Mouse (Mus musculus): ENCODE measurements at regions not wholly inside any gene's neighbourhood (a gene's known extent, or its start where the extent isn't known, plus 50 kb on each side); places are given as distances from the start of the nearest gene placed in this dataset.

DNA sequence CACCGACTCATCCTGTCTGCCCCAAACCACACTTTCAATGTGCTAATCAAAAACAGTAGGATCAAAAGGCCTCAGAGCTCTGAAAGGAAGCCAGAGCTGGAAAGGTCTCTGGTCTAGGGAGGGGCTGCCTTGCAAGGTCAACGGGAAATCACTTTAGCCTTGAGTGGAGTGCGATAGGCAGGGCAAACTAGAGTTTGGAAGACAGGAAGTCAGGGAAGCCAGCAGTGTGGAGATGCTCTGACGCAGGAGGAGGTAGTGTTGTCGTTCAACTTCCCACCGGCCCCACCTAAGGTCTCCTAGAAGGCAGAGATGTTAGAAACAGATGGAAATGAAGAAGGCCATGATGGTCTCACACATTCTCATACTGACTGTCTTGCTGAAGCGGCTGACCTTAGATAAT is 52.0 kb upstream of the Trp53i11 start:
- no peaks in the 10 kb centered on the region for H3K4me1 ChIP-seq (ENCODE audit: control insufficient read depth in 2 of 2, insufficient read depth in 2 of 2, low read length in 2 of 2, poor library complexity in 1 of 2)
- H3K27ac ChIP-seq (ENCODE audit: insufficient read depth, low read depth, low read length, poor library complexity, severe bottlenecking): no peak overlapping the region
- no peak for DNase-seq (ENCODE audit: low read depth, low spot score)
- H3K9me3 ChIP-seq (ENCODE audit: control insufficient read depth, insufficient read depth, low read depth, low read length): no peaks in the 10 kb centered on the region
- H3K4me3 ChIP-seq (ENCODE audit: insufficient read depth in 1 of 2, low read depth in 1 of 2, low read length in 2 of 2, poor library complexity in 1 of 2, severe bottlenecking in 1 of 2): no peak overlapping the region
- no peaks in the 10 kb centered on the region for H3K36me3 ChIP-seq (ENCODE audit: control insufficient read depth, insufficient read depth, low read length, poor library complexity, severe bottlenecking)
- no peak for TF ChIP-seq HCFC1 (IDR thresholded peaks at IDR 0.05; ENCODE audit: borderline replicate concordance, insufficient read depth, low read length)
- TF ChIP-seq ZNF384 (IDR thresholded peaks at IDR 0.05; ENCODE audit: low read depth, low read length): no peak
- TF ChIP-seq ZC3H11A (IDR thresholded peaks at IDR 0.05; ENCODE audit: borderline replicate concordance, low read depth, low read length): no peak
- TF ChIP-seq MAFK (IDR thresholded peaks at IDR 0.05; ENCODE audit: insufficient read depth, low read depth, low read length): no peak
- TF ChIP-seq CHD2 (IDR thresholded peaks at IDR 0.05; ENCODE audit: low read depth, low read length): no peak
- in situ Hi-C loops (cut with MboI; ENCODE audit: low sequenced_read_pairs in 2 of 2, unreplicated experiment in 2 of 2): no loop called here
- H3K9ac ChIP-seq (ENCODE audit: insufficient read depth, low read depth, low read length, poor library complexity, severe bottlenecking): no peak overlapping the region

DNA sequence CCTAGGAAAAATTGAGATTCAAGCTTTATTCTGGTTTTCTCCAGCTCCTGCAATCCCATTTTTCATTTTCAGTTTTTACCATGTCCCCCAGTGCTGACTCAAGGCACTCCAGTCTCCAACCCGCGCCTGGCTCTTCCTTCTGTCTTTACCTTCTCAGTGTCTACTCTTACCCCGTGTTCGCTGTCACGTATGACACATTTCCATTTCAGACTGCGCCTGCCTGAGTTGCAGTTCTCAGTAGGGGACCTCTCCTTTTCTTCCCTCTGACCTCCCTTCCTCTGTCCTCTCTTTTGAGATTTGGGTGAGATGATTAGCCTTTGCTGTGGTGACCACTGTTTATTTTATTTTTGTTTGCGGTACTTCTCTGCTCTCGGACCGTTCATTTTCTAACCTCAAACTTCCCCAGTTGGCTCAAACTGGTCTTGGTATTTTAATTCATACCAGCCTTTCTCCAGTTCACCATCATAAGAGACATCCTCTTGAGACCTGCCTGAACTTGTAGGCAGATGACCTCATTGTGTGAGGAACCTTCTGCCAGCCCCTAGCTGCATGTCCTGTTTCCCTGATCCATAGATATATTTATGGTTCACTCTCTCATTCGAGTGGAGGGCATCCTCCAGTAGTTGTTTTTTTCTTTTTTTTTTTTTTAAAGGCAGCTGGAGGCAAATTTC is 53.9 kb upstream of the Trp53i11 start:
- in situ Hi-C loops (cut with MboI; ENCODE audit: low sequenced_read_pairs in 2 of 2, unreplicated experiment in 2 of 2): no loop called here
- H3K36me3 ChIP-seq (ENCODE audit: control insufficient read depth, insufficient read depth, low read length, poor library complexity, severe bottlenecking): no peaks in the 10 kb centered on the region
- no peak overlapping the region for H3K27ac ChIP-seq (ENCODE audit: insufficient read depth, low read depth, low read length, poor library complexity, severe bottlenecking)

DNA sequence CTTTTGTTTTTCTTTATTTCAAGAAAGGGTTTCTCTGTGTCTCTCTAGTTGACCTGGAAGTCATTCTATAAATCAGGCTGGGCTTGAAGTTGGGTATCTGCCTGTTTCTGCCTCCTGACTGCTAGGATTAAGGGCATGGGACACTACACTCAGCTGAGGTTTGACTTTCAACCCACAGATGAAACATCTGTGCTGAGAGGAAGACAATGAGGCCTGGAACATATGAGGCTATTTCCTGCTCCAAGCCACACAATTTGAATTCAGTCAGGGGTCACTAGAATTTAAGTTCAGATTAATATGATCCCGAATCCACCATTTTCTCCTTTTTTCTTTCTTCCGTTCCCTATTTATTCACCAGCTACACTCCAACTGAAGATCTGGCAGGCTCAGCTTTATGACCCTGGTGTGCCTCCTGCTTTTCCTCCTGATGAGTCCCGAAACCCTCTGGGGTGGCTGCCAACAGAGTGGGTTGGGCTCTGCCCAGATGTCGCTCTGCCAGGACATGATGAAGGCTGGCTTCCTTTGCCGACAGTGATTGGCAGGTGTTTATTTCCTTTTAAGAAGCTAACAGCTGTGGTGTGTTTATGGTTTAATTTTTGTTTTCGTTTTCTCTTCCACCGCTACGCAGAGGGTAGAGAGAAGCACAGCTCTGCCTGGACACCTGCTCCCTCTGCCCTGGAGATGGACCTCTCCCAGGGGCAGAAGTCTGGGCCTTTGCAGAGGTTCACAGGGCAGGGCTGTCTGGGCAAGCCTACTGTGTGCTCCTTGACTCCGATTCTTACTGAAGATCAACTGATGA is 55.3 kb upstream of the Trp53i11 start:
- H3K4me3 ChIP-seq (ENCODE audit: insufficient read depth in 1 of 2, low read depth in 1 of 2, low read length in 2 of 2, poor library complexity in 1 of 2, severe bottlenecking in 1 of 2): no peak overlapping the region
- no peaks in the 10 kb centered on the region for H3K9me3 ChIP-seq (ENCODE audit: control insufficient read depth, insufficient read depth, low read depth, low read length)
- DNase-seq (ENCODE audit: low read depth, low spot score): no peak
- TF ChIP-seq CHD2 (IDR thresholded peaks at IDR 0.05; ENCODE audit: low read depth, low read length) (no peak), ZNF384 (IDR thresholded peaks at IDR 0.05; ENCODE audit: low read depth, low read length) (no peak)
- no peak overlapping the region for H3K27ac ChIP-seq (ENCODE audit: insufficient read depth, low read depth, low read length, poor library complexity, severe bottlenecking)
- in situ Hi-C loops (cut with MboI; ENCODE audit: low sequenced_read_pairs in 2 of 2, unreplicated experiment in 2 of 2): no loop called here
- no peaks in the 10 kb centered on the region for H3K36me3 ChIP-seq (ENCODE audit: control insufficient read depth, insufficient read depth, low read length, poor library complexity, severe bottlenecking)
- H3K4me1 ChIP-seq (ENCODE audit: control insufficient read depth in 2 of 2, insufficient read depth in 2 of 2, low read length in 2 of 2, poor library complexity in 1 of 2): no peaks in the 10 kb centered on the region
- H3K9ac ChIP-seq (ENCODE audit: insufficient read depth, low read depth, low read length, poor library complexity, severe bottlenecking): no peak overlapping the region

More for the DNA sequence above, 53.9 kb upstream of the Trp53i11 start:
- no peak overlapping the region for H3K9ac ChIP-seq (ENCODE audit: insufficient read depth, low read depth, low read length, poor library complexity, severe bottlenecking)
- TF ChIP-seq CHD2 (IDR thresholded peaks at IDR 0.05; ENCODE audit: low read depth, low read length) (no peak), ZNF384 (IDR thresholded peaks at IDR 0.05; ENCODE audit: low read depth, low read length) (no peak), HCFC1 (IDR thresholded peaks at IDR 0.05; ENCODE audit: borderline replicate concordance, insufficient read depth, low read length) (no peak), ZC3H11A (IDR thresholded peaks at IDR 0.05; ENCODE audit: borderline replicate concordance, low read depth, low read length) (no peak), MAFK (IDR thresholded peaks at IDR 0.05; ENCODE audit: insufficient read depth, low read depth, low read length) (no peak)
- H3K4me3 ChIP-seq (ENCODE audit: insufficient read depth in 1 of 2, low read depth in 1 of 2, low read length in 2 of 2, poor library complexity in 1 of 2, severe bottlenecking in 1 of 2): no peak overlapping the region
- no peaks in the 10 kb centered on the region for H3K9me3 ChIP-seq (ENCODE audit: control insufficient read depth, insufficient read depth, low read depth, low read length)
- H3K4me1 ChIP-seq (ENCODE audit: control insufficient read depth in 2 of 2, insufficient read depth in 2 of 2, low read length in 2 of 2, poor library complexity in 1 of 2): no peaks in the 10 kb centered on the region
- no peak for DNase-seq (ENCODE audit: low read depth, low spot score)

DNA sequence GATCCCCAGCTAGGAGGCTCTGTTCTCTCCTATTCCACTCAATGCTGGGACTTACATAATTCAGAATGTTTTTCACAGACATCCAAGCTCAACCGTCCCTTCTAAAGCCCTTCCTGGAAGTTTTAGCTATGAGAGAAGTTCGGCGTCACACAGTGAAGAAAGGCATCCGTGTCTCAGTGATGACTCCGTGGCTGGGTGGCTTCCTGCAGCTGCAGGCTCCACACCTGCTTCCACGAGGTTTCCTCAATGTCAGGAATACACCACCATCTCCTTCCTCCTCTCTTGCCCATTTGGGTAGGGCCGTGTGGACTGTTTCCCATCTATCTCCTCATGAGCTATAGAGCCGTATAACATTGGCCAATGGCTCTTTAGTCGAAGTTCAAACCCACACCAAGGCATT is 56.1 kb upstream of the Trp53i11 start:
- no peak overlapping the region for H3K27ac ChIP-seq (ENCODE audit: insufficient read depth, low read depth, low read length, poor library complexity, severe bottlenecking)
- H3K9ac ChIP-seq (ENCODE audit: insufficient read depth, low read depth, low read length, poor library complexity, severe bottlenecking): no peak overlapping the region
- DNase-seq (ENCODE audit: low read depth, low spot score): no peak
- H3K36me3 ChIP-seq (ENCODE audit: control insufficient read depth, insufficient read depth, low read length, poor library complexity, severe bottlenecking): no peaks in the 10 kb centered on the region
- no peak overlapping the region for H3K4me3 ChIP-seq (ENCODE audit: insufficient read depth in 1 of 2, low read depth in 1 of 2, low read length in 2 of 2, poor library complexity in 1 of 2, severe bottlenecking in 1 of 2)
- no peaks in the 10 kb centered on the region for H3K4me1 ChIP-seq (ENCODE audit: control insufficient read depth in 2 of 2, insufficient read depth in 2 of 2, low read length in 2 of 2, poor library complexity in 1 of 2)
- H3K9me3 ChIP-seq (ENCODE audit: control insufficient read depth, insufficient read depth, low read depth, low read length): no peaks in the 10 kb centered on the region
- TF ChIP-seq MAFK (IDR thresholded peaks at IDR 0.05; ENCODE audit: insufficient read depth, low read depth, low read length) (no peak), ZC3H11A (IDR thresholded peaks at IDR 0.05; ENCODE audit: borderline replicate concordance, low read depth, low read length) (no peak), CHD2 (IDR thresholded peaks at IDR 0.05; ENCODE audit: low read depth, low read length) (no peak), ZNF384 (IDR thresholded peaks at IDR 0.05; ENCODE audit: low read depth, low read length) (no peak), HCFC1 (IDR thresholded peaks at IDR 0.05; ENCODE audit: borderline replicate concordance, insufficient read depth, low read length) (no peak)
- in situ Hi-C loops (cut with MboI; ENCODE audit: low sequenced_read_pairs in 2 of 2, unreplicated experiment in 2 of 2): no loop called here
